Mouse (Mus musculus) heart, embryonic 15.5 days (tissue): ENCODE results near the gene Trmt13. TPM values are rescaled to one million over a fixed set of nuclear protein-coding genes. Genes with fewer than 3 reads are reported as not detected.
"Not testable (repeated sequence)": the region's sequence is repeated elsewhere in the genome, so short reads cannot be mapped to it uniquely, and the experiment has no call there.

ENCODE experiments used
- ATAC-seq: fragments of 200-750 bp; cut with Nextera tagmentation; replicated peaks from 2 replicates; pipeline ENCODE4 v1.8.0; 2017; ENCODE audit warnings: low read depth, moderate TSS enrichment; ENCODE audit not compliant: insufficient number of reproducible peaks, insufficient read depth, low FRiP score
- H3K27ac ChIP-seq: fragments of 300-500 bp; sonication (generic); 2 replicates; pipeline ENCODE4 v1.5.1; 2015; ENCODE audit warnings: mild to moderate bottlenecking, inconsistent platforms
- H3K27me3 ChIP-seq: fragments of 300-500 bp; sonication (generic); 2 replicates; pipeline ENCODE4 v1.6.1; 2015; ENCODE audit warnings: inconsistent platforms
- H3K36me3 ChIP-seq: fragments of 300-500 bp; sonication (generic); 2 replicates; pipeline ENCODE4 v1.6.1; 2015; ENCODE audit warnings: mild to moderate bottlenecking, inconsistent platforms
- H3K4me1 ChIP-seq: fragments of 300-500 bp; sonication (generic); replicated peaks from 2 replicates; pipeline ENCODE4 v1.6.1; 2015; ENCODE audit warnings: inconsistent platforms
- H3K4me2 ChIP-seq: fragments of 300-500 bp; sonication (generic); 2 replicates; pipeline ENCODE4 v1.6.1; 2015; ENCODE audit warnings: inconsistent platforms, mild to moderate bottlenecking, moderate library complexity
- H3K4me3 ChIP-seq: fragments of 300-500 bp; sonication (generic); 2 replicates; pipeline ENCODE4 v1.5.1; 2015; ENCODE audit warnings: mild to moderate bottlenecking, inconsistent platforms
- H3K9ac ChIP-seq: fragments of 300-500 bp; sonication (generic); 2 replicates; pipeline ENCODE4 v1.6.1; 2015; ENCODE audit warnings: mild to moderate bottlenecking, inconsistent platforms
- H3K9me3 ChIP-seq: fragments of 300-500 bp; sonication (generic); replicated peaks from 2 replicates; pipeline ENCODE4 v1.6.1; 2016; ENCODE audit warnings: inconsistent platforms
- WGBS: fragments of 180-500 bp; shearing (Covaris S2); methylation state at CpG from one replicate; pipeline ENCODE4 v1.1.7; 2015; ENCODE audit warnings: mixed read lengths; 5-methylcytosine and 5-hydroxymethylcytosine counted together
- polyA plus RNA-seq: library from polyadenylated mRNA; unstranded; fragments of >200 nt; fragmentation: Nextera tagmentation; extraction: Ambion mirVana; gene quantifications from 2 replicates; pipeline ENCODE4 v1.2.1, GENCODE M21; 2015

The Trmt13 gene
- 17.5 and 18.3 TPM in 2 replicates for polyA plus RNA-seq

GRCm38 (mm10) chr3:116614295-116614892 lies at the start of gene Trmt13:
TSS of gene Trmt13 (minus strand) at chr3:116614587.
- WGBS = 85% methylated on average over 10 of the region's 10 CpGs
- no peak within 1 kb of the TSS for H3K4me2 ChIP-seq
- H3K27me3 ChIP-seq = no peaks in the 10 kb centered on the region
- H3K36me3 ChIP-seq = peaks cover 47% of the 10 kb centered on the region
- H3K9me3 ChIP-seq = no peaks in the 10 kb centered on the region
- no peak within 1 kb of the TSS for H3K4me3 ChIP-seq
- no peak for ATAC-seq
- H3K27ac ChIP-seq = no peak within 1 kb of the TSS
- no peak within 1 kb of the TSS for H3K9ac ChIP-seq
- H3K4me1 ChIP-seq = no peaks in the 10 kb centered on the region

GRCm38 (mm10) chr3:116662463-116662863 lies 48.1 kb upstream of the Trmt13 start, which contains the start of gene Mfsd14a:
TSS of gene Mfsd14a (minus strand) at chr3:116662677.
- Histone ChIP-seq H3K36me3 (no peaks in the 10 kb centered on the region), H3K9me3 (no peaks in the 10 kb centered on the region), H3K4me2 (peak within 1 kb of the TSS; percentile 69), H3K4me3 (peak within 1 kb of the TSS; percentile 89), H3K27ac (peak within 1 kb of the TSS; percentile 90), H3K4me1 (peaks cover 24% of the 10 kb centered on the region), H3K9ac (peak within 1 kb of the TSS; percentile 95), H3K27me3 (no peaks in the 10 kb centered on the region)
- under 1% methylated on average over 39 of the region's 39 CpGs for WGBS
- ATAC-seq = peak; percentile 99

GRCm38 (mm10) chr3:116661870-116662414 lies 47.6 kb upstream of the Trmt13 start:
- ATAC-seq = peak; percentile 82
- peak overlapping the region; percentile 95 for H3K9ac ChIP-seq
- peak overlapping the region; percentile 69 for H3K4me2 ChIP-seq
- H3K36me3 ChIP-seq = no peaks in the 10 kb centered on the region
- under 1% methylated on average over 53 of the region's 68 CpGs for WGBS
- no peaks in the 10 kb centered on the region for H3K27me3 ChIP-seq
- peaks cover 24% of the 10 kb centered on the region for H3K4me1 ChIP-seq
- peak overlapping the region; percentile 89 for H3K4me3 ChIP-seq
- H3K9me3 ChIP-seq = no peaks in the 10 kb centered on the region
- peak overlapping the region; percentile 90 for H3K27ac ChIP-seq

- H3K27ac ChIP-seq = peak overlapping the region; percentile 90
- no peak for ATAC-seq
- no peaks in the 10 kb centered on the region for H3K27me3 ChIP-seq
- H3K4me3 ChIP-seq = peak overlapping the region; percentile 89
- peak overlapping the region; percentile 95 for H3K9ac ChIP-seq
- no peaks in the 10 kb centered on the region for H3K36me3 ChIP-seq
- peaks cover 28% of the 10 kb centered on the region for H3K4me1 ChIP-seq
- no peaks in the 10 kb centered on the region for H3K9me3 ChIP-seq
- WGBS = 5% methylated on average over 16 of the region's 16 CpGs
- H3K4me2 ChIP-seq = peak overlapping the region; percentile 69
Observed at GRCm38 (mm10) chr3:116661288-116661869, 47.0 kb upstream of the Trmt13 start.

- H3K27ac ChIP-seq = no peak overlapping the region
- H3K36me3 ChIP-seq = no peaks in the 10 kb centered on the region
- 67% methylated on average over 13 of the region's 13 CpGs for WGBS
- H3K4me3 ChIP-seq = no peak overlapping the region
- peaks cover 32% of the 10 kb centered on the region for H3K4me1 ChIP-seq
- no peaks in the 10 kb centered on the region for H3K9me3 ChIP-seq
- peak overlapping the region; percentile 69; the same call in 1 of the 2 replicates for H3K4me2 ChIP-seq
- H3K27me3 ChIP-seq = no peaks in the 10 kb centered on the region
- ATAC-seq = no peak
- H3K9ac ChIP-seq = no peak overlapping the region
Observed at GRCm38 (mm10) chr3:116659856-116660430, 45.6 kb upstream of the Trmt13 start.

GRCm38 (mm10) chr3:116658928-116659565 lies 44.7 kb upstream of the Trmt13 start:
- 84% methylated on average over 15 of the region's 15 CpGs for WGBS
- Histone ChIP-seq H3K9ac (no peak overlapping the region), H3K27me3 (no peaks in the 10 kb centered on the region), H3K9me3 (no peaks in the 10 kb centered on the region), H3K36me3 (no peaks in the 10 kb centered on the region), H3K4me3 (no peak overlapping the region), H3K4me2 (no peak overlapping the region), H3K4me1 (peaks cover 33% of the 10 kb centered on the region), H3K27ac (no peak overlapping the region)
- ATAC-seq = no peak

- Histone ChIP-seq H3K27ac (no peak overlapping the region), H3K9me3 (no peaks in the 10 kb centered on the region), H3K27me3 (no peaks in the 10 kb centered on the region), H3K4me1 (peaks cover 43% of the 10 kb centered on the region), H3K4me3 (no peak overlapping the region), H3K9ac (no peak overlapping the region), H3K4me2 (no peak overlapping the region), H3K36me3 (no peaks in the 10 kb centered on the region)
- ATAC-seq = no peak
- 77% methylated on average over 7 of the region's 7 CpGs for WGBS
Observed at GRCm38 (mm10) chr3:116656184-116656965, 42.0 kb upstream of the Trmt13 start.

GRCm38 (mm10) chr3:116654051-116654450 lies 39.7 kb upstream of the Trmt13 start:
- H3K27me3 ChIP-seq, H3K27ac ChIP-seq, ATAC-seq, H3K4me3 ChIP-seq, H3K9ac ChIP-seq, H3K36me3 ChIP-seq, H3K4me2 ChIP-seq, H3K9me3 ChIP-seq: not testable (repeated sequence)
- 91% methylated on average over 11 of the region's 11 CpGs for WGBS
- H3K4me1 ChIP-seq = peaks cover 29% of the 10 kb centered on the region

GRCm38 (mm10) chr3:116653278-116653945 lies 39.0 kb upstream of the Trmt13 start:
- Histone ChIP-seq H3K9ac (no peak overlapping the region), H3K4me3 (no peak overlapping the region), H3K4me2 (no peak overlapping the region), H3K27ac (no peak overlapping the region), H3K36me3 (peaks cover 5% of the 10 kb centered on the region; the same call in 1 of the 2 replicates), H3K9me3 (no peaks in the 10 kb centered on the region), H3K27me3 (no peaks in the 10 kb centered on the region), H3K4me1 (peaks cover 27% of the 10 kb centered on the region)
- ATAC-seq = no peak
- WGBS = 41% methylated on average over 5 of the region's 5 CpGs

- H3K27ac ChIP-seq = no peak overlapping the region
- ATAC-seq = no peak
- no peaks in the 10 kb centered on the region for H3K27me3 ChIP-seq
- no peak overlapping the region for H3K9ac ChIP-seq
- no peak overlapping the region for H3K4me2 ChIP-seq
- no peak overlapping the region for H3K4me3 ChIP-seq
- WGBS = 42% methylated on average over 3 of the region's 3 CpGs
- no peaks in the 10 kb centered on the region for H3K9me3 ChIP-seq
- H3K4me1 ChIP-seq = peaks cover 27% of the 10 kb centered on the region
- peaks cover 10% of the 10 kb centered on the region for H3K36me3 ChIP-seq
Observed at GRCm38 (mm10) chr3:116652033-116652446, 37.7 kb upstream of the Trmt13 start.
